8 mouse cellular contexts compared by ENCODE assay signal in the genomic region with DNA sequence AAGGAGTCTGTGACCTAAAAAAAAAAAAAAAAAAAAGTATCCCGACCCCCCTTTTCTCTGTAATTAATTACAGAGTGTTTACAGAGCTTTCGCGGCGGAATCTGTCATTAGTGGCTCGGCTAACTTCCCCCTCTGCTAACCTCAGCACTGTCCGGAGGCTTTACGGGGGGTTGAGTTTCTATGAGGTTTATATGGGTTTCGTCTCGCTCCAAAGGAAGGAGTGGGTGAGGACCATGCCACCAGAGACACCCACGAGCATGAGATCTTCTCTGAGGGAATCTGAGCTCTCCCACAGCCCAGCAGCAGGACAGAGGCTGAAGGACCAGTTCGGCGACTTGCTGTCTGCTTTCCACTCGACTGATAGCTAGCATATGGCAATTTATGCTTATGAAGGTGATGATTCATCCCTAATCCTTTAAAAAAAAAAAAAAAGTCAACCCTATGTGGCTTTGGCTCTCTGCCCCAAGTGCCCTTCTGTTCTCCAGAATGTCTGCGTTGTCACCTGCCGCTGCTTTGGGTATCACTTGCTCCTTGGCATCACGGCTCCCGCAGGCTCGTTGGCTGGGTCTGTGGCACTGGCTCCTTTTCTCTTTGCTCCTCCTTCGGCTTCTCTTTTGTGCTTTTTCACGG. TPM values are rescaled to one million over a fixed set of nuclear protein-coding genes. Genes with fewer than 3 reads are reported as not detected.
DNase-seq lines count a peak whose midpoint lies in the region; ATAC-seq and TF ChIP-seq lines count a peak whose summit lies in the region.

No protein-coding gene starts in this region.

- H3K27ac ChIP-seq in heart, embryonic 15.5 days: no peak overlapping the region
- H3K27ac ChIP-seq in liver, postnatal 0 days (ENCODE audit: low read depth): no peak overlapping the region
- H3K27ac ChIP-seq in small intestine, adult 2 months (ENCODE audit: insufficient read depth, low read depth, low read length): peak overlapping the region; percentile 7; the same call in 1 of the 2 replicates

- TF ChIP-seq EP300 in liver, postnatal 0 days (IDR thresholded peaks at IDR 0.05; ENCODE audit: low read depth): no peak

- no peak for ATAC-seq in heart, embryonic 15.5 days (replicated peaks; ENCODE audit: insufficient number of reproducible peaks, insufficient read depth, low FRiP score, low read depth)
- peak; percentile 45 for ATAC-seq in granulocyte monocyte progenitor cell, adult 5-6 weeks (replicated peaks; ENCODE audit: poor library complexity, severe bottlenecking)
- ATAC-seq in liver, postnatal 0 days: no peak

- H3K27me3 ChIP-seq in heart, embryonic 15.5 days: peaks cover 8% of the 10 kb centered on the region; the same call in 1 of the 2 replicates
- 0 out of 2 replicates have a peak, but pooled peaks cover 10% of the 10 kb centered on the region for H3K27me3 ChIP-seq in liver, postnatal 0 days (ENCODE audit: insufficient read depth, low read length)
- H3K27me3 ChIP-seq in small intestine, adult 2 months (ENCODE audit: control insufficient read depth, insufficient read depth, low read length): no peaks in the 10 kb centered on the region

- no peak overlapping the region for H3K4me3 ChIP-seq in heart, embryonic 15.5 days
- H3K4me3 ChIP-seq in liver, postnatal 0 days (ENCODE audit: low read depth, low read length): peak overlapping the region; percentile 7; the same call in 1 of the 2 replicates
- H3K4me3 ChIP-seq in small intestine, adult 2 months (ENCODE audit: low read depth, low read length): peak overlapping the region; percentile 53

- no peaks in the 10 kb centered on the region for H3K9me3 ChIP-seq in heart, embryonic 15.5 days (replicated peaks)
- H3K9me3 ChIP-seq in liver, postnatal 0 days (ENCODE audit: low read length): peaks cover 7% of the 10 kb centered on the region; the same call in 1 of the 2 replicates

- DNase-seq in heart, adult 9 months (ENCODE audit: low spot score in 2 of 2): no peak
- peak; percentile 58 for DNase-seq in 3T3-L1 (ENCODE audit: low read depth, low spot score)
- DNase-seq in cerebellum, adult 11 months: peak; percentile 86
- no peak for DNase-seq in liver, postnatal 0 days
- no peak for DNase-seq in gastrocnemius, adult 8-10 months (ENCODE audit: low spot score in 2 of 2)

- no peak overlapping the region for H3K9ac ChIP-seq in heart, embryonic 15.5 days
- peak overlapping the region; percentile 13; the same call in 1 of the 2 replicates for H3K9ac ChIP-seq in liver, postnatal 0 days (replicated peaks)

- no peaks in the 10 kb centered on the region for H3K36me3 ChIP-seq in heart, embryonic 15.5 days
- no peaks in the 10 kb centered on the region for H3K36me3 ChIP-seq in liver, postnatal 0 days (replicated peaks; ENCODE audit: insufficient read depth, low read length)
- no peaks in the 10 kb centered on the region for H3K36me3 ChIP-seq in small intestine, adult 2 months (ENCODE audit: control insufficient read depth, insufficient read depth, low read length)

- peak; percentile 11 for TF ChIP-seq POLR2A in small intestine, adult 2 months (IDR thresholded peaks at IDR 0.05; ENCODE audit: low read depth, low read length)

- WGBS in heart, embryonic 15.5 days: 23% methylated on average over 20 of the region's 20 CpGs
- WGBS in liver, postnatal 0 days (ENCODE audit: insufficient replicate concordance): 8% methylated on average over 20 of the region's 20 CpGs
- 8% methylated on average over 20 of the region's 20 CpGs for WGBS in small intestine, adult 2 months

- H3K4me2 ChIP-seq in heart, embryonic 15.5 days: peak overlapping the region; percentile 50
- H3K4me2 ChIP-seq in liver, postnatal 0 days (ENCODE audit: low read depth, low read length): peak overlapping the region; percentile 62

- no peak for TF ChIP-seq CTCF in liver, postnatal 0 days (IDR thresholded peaks at IDR 0.05; ENCODE audit: low read depth)
- peak; percentile 5; the same call in 1 of the 2 replicates for TF ChIP-seq CTCF in small intestine, adult 2 months (IDR thresholded peaks at IDR 0.05; ENCODE audit: extremely low read depth, insufficient read length, insufficient replicate concordance, low read depth, low read length)

- peaks cover 4% of the 10 kb centered on the region for H3K4me1 ChIP-seq in heart, embryonic 15.5 days (replicated peaks)
- 0 out of 2 replicates have a peak, but pooled peaks cover 7% of the 10 kb centered on the region for H3K4me1 ChIP-seq in liver, postnatal 0 days (ENCODE audit: insufficient read depth)
- peaks cover 5% of the 10 kb centered on the region; the same call in 1 of the 2 replicates for H3K4me1 ChIP-seq in small intestine, adult 2 months (ENCODE audit: control insufficient read depth, insufficient read depth, insufficient read length, low read length)

RNA-seq across cellular contexts. Expression of gene Jarid2, which starts 55.8 kb away (rescaled TPM):
- polyA plus RNA-seq in heart, embryonic 15.5 days (2015; fragmentation: Nextera tagmentation; extraction: Ambion mirVana): 19.0 and 21.6 TPM in 2 replicates
- total RNA-seq in granulocyte monocyte progenitor cell, adult 5-6 weeks (2014; fragmentation: Nextera tagmentation): 37.8 and 58.5 TPM in 2 replicates
- 31.0 and 37.9 TPM in 2 replicates for total RNA-seq in granulocyte monocyte progenitor cell, adult 5-6 weeks (2017)
- 5.7 and 6.8 TPM in 2 replicates for polyA plus RNA-seq in liver, postnatal 0 days (2015; fragmentation: Nextera tagmentation; extraction: Ambion mirVana)
- polyA plus RNA-seq in small intestine, adult 2 months (2012; rRNA removed): 4.3 and 9.5 TPM in 2 replicates
- total RNA-seq in gastrocnemius, adult 8-10 months (2022): 10 to 100 TPM; 19.1 to 26.3 (median 21.0) TPM

Comparison
In these comparisons a context has a peak if more than half of its experiments do, and no peak if none do; other contexts are left out.
1. DNase-seq: peak in 3T3-L1 (single experiment) and cerebellum, adult 11 months (single experiment); none in heart, adult 9 months (0 of 2), liver, postnatal 0 days (single experiment) and gastrocnemius, adult 8-10 months (0 of 2).